Mouse (Mus musculus) limb, embryonic 14.5 days (tissue): ENCODE measurements around the gene Zfp146. TPM values are rescaled to one million over a fixed set of nuclear protein-coding genes. Genes with fewer than 3 reads are reported as not detected.
"Not testable (repeated sequence)": the region's sequence is repeated elsewhere in the genome, so short reads cannot be mapped to it uniquely, and the experiment has no call there.

Experiments used
- ATAC-seq: fragments of 200-750 bp; cut with Nextera tagmentation; 2 replicates; pipeline ENCODE4 v1.8.0; 2017; ENCODE audit warnings: low read depth, moderate number of reproducible peaks, moderate TSS enrichment; ENCODE audit not compliant: low FRiP score
- DNase-seq: peaks from one replicate; pipeline ENCODE4 v3.0.0-alpha.2; 2015; ENCODE audit warnings: low spot score
- H3K27ac ChIP-seq: fragments of 300-500 bp; sonication (generic); replicated peaks from 2 replicates; pipeline ENCODE4 v1.5.1; 2014; ENCODE audit warnings: low read depth, mild to moderate bottlenecking, low read length, moderate library complexity, mixed read lengths
- H3K27me3 ChIP-seq: fragments of 300-500 bp; sonication (generic); 2 replicates; pipeline ENCODE4 v1.6.1; 2014; ENCODE audit warnings: low read length, mixed read lengths; ENCODE audit not compliant: control insufficient read depth, insufficient read depth
- H3K36me3 ChIP-seq: fragments of 300-500 bp; sonication (generic); 2 replicates; pipeline ENCODE4 v1.6.1; 2014; ENCODE audit warnings: mild to moderate bottlenecking, low read length, moderate library complexity, mixed read lengths; ENCODE audit not compliant: control insufficient read depth, insufficient read depth
- H3K4me1 ChIP-seq: fragments of 300-500 bp; sonication (generic); 2 replicates; pipeline ENCODE4 v1.6.1; 2014; ENCODE audit warnings: antibody characterized with exemption, low read length, mixed read lengths; ENCODE audit not compliant: control insufficient read depth, insufficient read depth
- H3K4me2 ChIP-seq: fragments of 300-500 bp; sonication (generic); replicated peaks from 2 replicates; pipeline ENCODE4 v1.6.1; 2014; ENCODE audit warnings: low read depth, mild to moderate bottlenecking, low read length, moderate library complexity; ENCODE audit not compliant: severe bottlenecking
- H3K4me3 ChIP-seq: fragments of 300-500 bp; sonication (generic); replicated peaks from 2 replicates; pipeline ENCODE4 v1.5.1; 2014; ENCODE audit warnings: low read length
- H3K9ac ChIP-seq: fragments of 300-500 bp; sonication (generic); 2 replicates; pipeline ENCODE4 v1.6.1; 2014; ENCODE audit warnings: mild to moderate bottlenecking, low read depth, low read length, moderate library complexity; ENCODE audit not compliant: severe bottlenecking
- H3K9me3 ChIP-seq: fragments of 300-500 bp; sonication (generic); 2 replicates; pipeline ENCODE4 v1.6.1; 2016; ENCODE audit warnings: low read length; ENCODE audit not compliant: control insufficient read depth
- POLR2A ChIP-seq: fragments of 200-500 bp; IDR thresholded peaks from 2 replicates; pipeline ENCODE4 v1.8.0; 2012; ENCODE audit warnings: inconsistent platforms, mild to moderate bottlenecking, moderate library complexity, borderline replicate concordance; ENCODE audit not compliant: insufficient read depth, insufficient read length; ENCODE audit errors: extremely low read depth
- WGBS: fragments of 180-500 bp; shearing (Covaris S2); extraction: QIAGEN DNeasy Blood & Tissue Kit; methylation state at CpG from one replicate; pipeline ENCODE4 v1.1.7; 2014; 5-methylcytosine and 5-hydroxymethylcytosine counted together
- polyA plus RNA-seq, 2 experiments: library from polyadenylated mRNA; depleted of rRNA in 1 of 2; stranded (reverse) in 1 of 2; unstranded in 1 of 2; fragments of >200 nt; fragmentation: Nextera tagmentation in 1 of 2; extraction: Ambion mirVana in 1 of 2; gene quantifications; 2 replicates each; pipeline versions ENCODE4 v1.2.1 to v1.2.3; 2012 to 2014

Gene Zfp146
- polyA plus RNA-seq, 2 experiments = 19.9 to 93.4 TPM

GRCm38 (mm10) chr7:30192088-30192487, 22.5 kb upstream of the Zfp146 start:
- 89% methylated on average over 12 of the region's 12 CpGs for WGBS
- Histone ChIP-seq H3K36me3 (peaks cover 51% of the 10 kb centered on the region), H3K4me3 (peak overlapping the region; percentile 85; the same call in 1 of the 2 replicates), H3K4me2 (0 out of 2 replicates have a peak overlapping the region, but pooled peaks have one; percentile 81), H3K9me3 (no peaks in the 10 kb centered on the region), H3K27ac (no peak overlapping the region), H3K27me3 (no peaks in the 10 kb centered on the region), H3K4me1 (peaks cover 14% of the 10 kb centered on the region), H3K9ac (no peak overlapping the region)
- no peak for TF ChIP-seq POLR2A
- ATAC-seq (no peak), DNase-seq (no peak)

- ATAC-seq = no peak
- H3K27me3 ChIP-seq = no peaks in the 10 kb centered on the region
- DNase-seq = no peak
Observed at GRCm38 (mm10) chr7:30189116-30189491, 19.6 kb upstream of the Zfp146 start.

GRCm38 (mm10) chr7:30188344-30189115, 19.0 kb upstream of the Zfp146 start:
- Histone ChIP-seq H3K27me3 (no peaks in the 10 kb centered on the region), H3K4me1 (peaks cover 15% of the 10 kb centered on the region), H3K9ac (no peak overlapping the region), H3K4me3 (no peak overlapping the region), H3K9me3 (no peaks in the 10 kb centered on the region), H3K4me2 (no peak overlapping the region), H3K36me3 (peaks cover 70% of the 10 kb centered on the region), H3K27ac (no peak overlapping the region)
- 69% methylated on average over 12 of the region's 12 CpGs for WGBS
- ATAC-seq (no peak), DNase-seq (no peak)
- TF ChIP-seq POLR2A = no peak

More at GRCm38 (mm10) chr7:30189116-30189491, 19.6 kb upstream of the Zfp146 start:
- Histone ChIP-seq H3K4me3 (no peak overlapping the region), H3K9me3 (no peaks in the 10 kb centered on the region), H3K9ac (no peak overlapping the region), H3K27ac (no peak overlapping the region), H3K4me1 (peaks cover 13% of the 10 kb centered on the region), H3K36me3 (peaks cover 70% of the 10 kb centered on the region), H3K4me2 (no peak overlapping the region)
- 80% methylated on average over 4 of the region's 4 CpGs for WGBS
- no peak for TF ChIP-seq POLR2A

- no peak for TF ChIP-seq POLR2A
- DNase-seq (no peak), ATAC-seq (no peak)
- H3K4me2 ChIP-seq = no peak overlapping the region
- H3K36me3 ChIP-seq = peaks cover 41% of the 10 kb centered on the region
- H3K4me1 ChIP-seq = peaks cover 5% of the 10 kb centered on the region; the same call in 1 of the 2 replicates
- H3K9me3 ChIP-seq = no peaks in the 10 kb centered on the region
- H3K9ac ChIP-seq = no peak overlapping the region
- H3K27ac ChIP-seq = no peak overlapping the region
- no peak overlapping the region for H3K4me3 ChIP-seq
- H3K27me3 ChIP-seq = no peaks in the 10 kb centered on the region
- 66% methylated on average over 13 of the region's 13 CpGs for WGBS
Observed at GRCm38 (mm10) chr7:30184641-30185348, 15.2 kb upstream of the Zfp146 start.

GRCm38 (mm10) chr7:30183879-30184289, 14.3 kb upstream of the Zfp146 start, which contains the start of gene Cox7a1:
Gene Cox7a1 (plus strand): TSS chr7:30184144.
- Histone ChIP-seq H3K4me3 (no peak within 1 kb of the TSS), H3K4me2 (peak within 1 kb of the TSS; percentile 18; the same call in 1 of the 2 replicates), H3K4me1 (peaks cover 5% of the 10 kb centered on the region; the same call in 1 of the 2 replicates), H3K9me3 (no peaks in the 10 kb centered on the region), H3K36me3 (peaks cover 37% of the 10 kb centered on the region), H3K27ac (no peak within 1 kb of the TSS), H3K9ac (no peak within 1 kb of the TSS), H3K27me3 (no peaks in the 10 kb centered on the region)
- WGBS = 5% methylated on average over 10 of the region's 11 CpGs
- TF ChIP-seq POLR2A = no peak
- DNase-seq (peak; percentile 66), ATAC-seq (0 out of 2 replicates have a peak, but pooled peaks have one; percentile 14)

GRCm38 (mm10) chr7:30183189-30183588, 13.6 kb upstream of the Zfp146 start:
- H3K4me1 ChIP-seq, DNase-seq, ATAC-seq, H3K4me2 ChIP-seq, H3K9me3 ChIP-seq, H3K9ac ChIP-seq, H3K27me3 ChIP-seq, H3K4me3 ChIP-seq, H3K27ac ChIP-seq: not testable (repeated sequence)
- WGBS = 75% methylated on average over 7 of the region's 7 CpGs
- H3K36me3 ChIP-seq = peaks cover 37% of the 10 kb centered on the region

- peaks cover 35% of the 10 kb centered on the region for H3K36me3 ChIP-seq
- WGBS = 91% methylated on average over 9 of the region's 10 CpGs
- H3K4me3 ChIP-seq, H3K27me3 ChIP-seq, H3K9ac ChIP-seq, H3K4me1 ChIP-seq, ATAC-seq, H3K9me3 ChIP-seq, H3K27ac ChIP-seq, DNase-seq, H3K4me2 ChIP-seq: not testable (repeated sequence)
Observed at GRCm38 (mm10) chr7:30181929-30182328, 12.4 kb upstream of the Zfp146 start.
